Mouse (Mus musculus) neural tube, embryonic 10.5 days (tissue): ENCODE results near the gene Vmn2r18.

Experiments used
- DNase-seq: peaks from one replicate; pipeline ENCODE4 v3.0.0-alpha.2; 2017; ENCODE audit warnings: low spot score; ENCODE audit errors: extremely low spot score

The Vmn2r18 gene

GRCm38 (mm10) chr5:151605921-151606320 lies at the start of gene Vmn2r18:
TSS of gene Vmn2r18 (minus strand) at chr5:151606021.
- DNase-seq = no peak

GRCm38 (mm10) chr5:151651411-151651784 lies 45.6 kb upstream of the Vmn2r18 start:
- no peak for DNase-seq

- peak; percentile 100 for DNase-seq
Observed at GRCm38 (mm10) chr5:151650700-151651410, 45.0 kb upstream of the Vmn2r18 start, which contains the start of gene Rfc3. TSS of gene Rfc3 (minus strand) at chr5:151651242.

DNA sequence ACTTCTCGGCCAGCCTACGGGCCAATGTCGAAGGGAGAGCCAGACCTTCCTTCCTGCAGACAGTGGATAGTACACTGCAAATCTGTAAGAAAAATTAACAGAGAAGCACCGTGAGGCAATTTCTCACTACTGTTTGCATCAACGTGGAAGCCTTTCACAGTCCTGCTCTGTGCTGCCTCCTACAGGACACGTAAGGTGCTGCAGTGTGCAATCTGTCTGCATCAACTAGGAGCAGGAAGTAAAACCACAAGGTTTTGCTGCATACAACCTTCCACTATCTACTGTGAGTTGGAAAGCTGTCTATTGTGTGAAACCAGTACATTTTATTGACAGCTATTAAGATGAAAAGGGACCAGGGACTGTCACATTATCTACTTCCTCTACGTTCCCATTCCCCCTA lies 39.0 kb upstream of the Vmn2r18 start:
- DNase-seq = no peak

- DNase-seq = no peak
Observed at GRCm38 (mm10) chr5:151642867-151643266, 37.0 kb upstream of the Vmn2r18 start.

DNA sequence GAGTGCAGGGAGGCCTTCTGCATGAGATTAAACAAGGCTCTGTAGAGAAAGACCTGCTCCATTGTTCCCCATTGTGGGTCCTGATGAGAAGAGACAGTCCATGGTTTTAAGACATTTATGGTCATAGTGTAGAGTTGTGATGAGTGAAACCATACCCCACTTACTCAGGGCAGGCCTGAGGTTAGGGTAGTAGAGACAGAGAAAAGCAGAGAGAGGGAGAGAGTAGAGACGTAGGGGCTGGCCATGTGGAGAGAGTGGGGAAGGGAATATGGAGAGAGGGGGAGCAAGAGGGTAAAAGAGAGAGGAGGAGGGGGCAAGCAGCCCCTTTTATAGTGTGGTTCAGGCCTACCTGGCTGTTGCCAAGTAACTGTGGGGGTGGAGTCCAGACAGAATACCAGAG lies 36.3 kb upstream of the Vmn2r18 start:
- DNase-seq = no peak

- DNase-seq = no peak
Observed at GRCm38 (mm10) chr5:151601696-151602095, 4.1 kb downstream of the Vmn2r18 start.
